Mouse (Mus musculus) gastrocnemius, adult 8-10 months (tissue): ENCODE data around the gene Pzp. TPM values are rescaled to one million over a fixed set of nuclear protein-coding genes. Genes with fewer than 3 reads are reported as not detected.

Source experiments
- DNase-seq, 2 experiments: peaks; one replicate each; pipeline ENCODE4 v3.0.0; 2022; ENCODE audit warnings: low spot score in 2 of 2
- total RNA-seq, 4 experiments: library from RNA; stranded (reverse); gene quantifications; 2 replicates each; pipeline ENCODE4 v1.2.4; 2022

The Pzp gene
- under 1 TPM in 1 of 4 experiments, not detected in 3; 0.59 TPM for total RNA-seq

GRCm38 (mm10) chr6:128526601-128527000 is at the start of gene Pzp:
Pzp (minus strand) TSS chr6:128526720.
- DNase-seq, result no peak

GRCm38 (mm10) chr6:128566589-128566988 is 40.1 kb upstream of the Pzp start:
- no peak for DNase-seq

GRCm38 (mm10) chr6:128554049-128554448 is 27.5 kb upstream of the Pzp start:
- DNase-seq, result no peak

DNA sequence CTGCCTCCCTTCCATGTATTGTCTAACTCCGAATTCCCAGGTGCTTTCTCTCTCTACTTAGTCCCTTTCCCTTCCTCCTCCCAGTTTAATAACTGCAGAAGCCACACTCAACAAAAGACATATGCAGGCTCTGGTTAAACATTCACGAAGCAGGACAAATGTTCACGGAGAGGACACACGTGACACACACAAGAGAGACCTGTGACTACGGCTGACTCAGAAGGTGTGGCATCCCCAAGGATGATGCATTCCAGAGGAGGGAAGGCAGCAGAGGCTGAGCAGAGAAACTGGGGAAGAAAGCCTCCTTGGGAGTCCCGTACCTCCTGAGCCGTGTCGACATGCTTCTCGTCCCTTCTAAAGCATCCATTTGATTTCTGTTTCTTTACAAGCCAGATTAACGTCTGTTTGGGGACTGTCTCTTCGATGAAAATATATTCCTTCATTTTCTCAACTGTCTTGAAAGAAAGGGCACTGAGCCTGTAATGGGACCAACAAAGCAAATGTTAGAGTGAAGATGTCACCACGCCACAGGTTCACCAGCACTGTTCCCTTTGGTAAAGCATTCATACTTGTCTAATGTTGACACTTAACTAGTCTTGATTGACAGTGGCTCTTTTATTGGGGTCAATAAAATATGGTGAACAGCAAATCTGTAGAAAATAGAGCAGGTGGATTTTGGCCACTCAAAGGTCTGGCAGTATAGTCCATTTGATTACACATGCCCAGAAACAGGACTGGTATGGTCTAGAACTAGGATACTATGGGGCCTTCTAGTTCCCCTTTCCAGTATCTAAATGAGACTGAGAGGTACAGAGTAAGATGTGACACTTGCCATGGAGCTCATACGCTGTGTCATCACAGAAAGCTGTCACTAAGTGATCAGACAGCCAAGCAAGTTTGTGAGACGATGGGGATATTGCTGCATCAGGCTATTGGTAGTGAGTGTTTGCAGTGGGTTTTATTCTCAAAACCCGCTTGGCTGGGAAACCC is 23.2 kb upstream of the Pzp start:
- no peak for DNase-seq

DNA sequence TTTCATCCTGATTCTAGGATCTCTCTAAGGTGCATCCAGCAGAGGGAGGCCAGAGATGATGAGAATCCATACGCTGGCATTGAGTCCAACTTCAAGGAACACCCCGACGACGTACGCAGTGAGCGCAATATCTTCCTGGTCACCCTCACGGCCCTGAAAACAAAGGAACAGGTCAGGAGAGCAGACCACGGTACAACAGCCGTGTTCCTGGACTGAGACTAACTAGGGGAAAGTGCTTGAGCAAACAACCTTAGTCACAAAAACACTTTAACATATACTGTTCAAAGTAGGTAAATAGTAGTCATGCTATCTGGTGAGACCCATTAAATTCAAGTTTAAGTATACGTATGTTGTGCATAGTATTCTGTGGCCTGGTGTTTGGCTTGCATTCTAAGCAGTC is 22.0 kb upstream of the Pzp start:
- DNase-seq, result no peak

- DNase-seq, result no peak
These were observed 18.9 kb upstream of the Pzp start for GRCm38 (mm10) chr6:128545402-128545801.

GRCm38 (mm10) chr6:128543226-128543625 is 16.7 kb upstream of the Pzp start:
- no peak for DNase-seq

DNA sequence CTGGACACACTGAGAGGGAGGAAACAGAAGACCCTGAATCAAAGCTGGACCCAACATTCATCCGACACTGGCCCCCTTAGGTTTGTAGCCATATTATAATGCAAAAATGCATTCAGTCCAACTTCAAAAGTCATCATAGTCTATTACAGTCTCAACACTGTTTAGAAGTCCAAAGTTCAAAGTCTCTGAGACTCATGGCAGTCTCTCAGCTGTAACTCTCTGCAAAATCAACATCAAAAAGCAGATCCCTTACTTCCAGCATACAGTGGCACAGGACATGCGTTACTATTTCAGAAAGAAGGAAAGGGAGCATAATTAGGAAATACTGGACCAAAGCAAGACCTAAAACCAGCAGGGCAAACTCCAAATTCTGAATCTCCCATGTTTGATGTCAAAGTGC is 8.7 kb upstream of the Pzp start:
- DNase-seq, result no peak

DNA sequence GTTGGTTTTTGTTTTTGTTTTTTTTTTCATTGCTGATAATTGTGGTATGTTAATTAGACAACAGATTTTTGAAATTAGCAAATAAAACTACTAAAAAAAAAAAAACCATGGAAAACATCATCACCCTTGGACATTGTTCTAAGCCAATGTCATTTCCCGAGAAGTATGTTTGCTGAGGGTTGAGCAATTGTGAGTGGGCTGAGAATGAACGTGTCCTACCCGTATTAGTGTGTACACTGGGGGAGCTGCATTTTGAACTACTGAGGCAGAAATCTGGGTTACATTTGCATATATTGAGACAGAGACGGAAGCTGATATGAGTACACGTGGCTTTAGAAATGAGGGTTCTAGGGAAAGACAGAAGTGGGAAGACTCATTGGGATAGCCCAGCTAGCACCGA is 6.8 kb upstream of the Pzp start:
- DNase-seq, result no peak

DNA sequence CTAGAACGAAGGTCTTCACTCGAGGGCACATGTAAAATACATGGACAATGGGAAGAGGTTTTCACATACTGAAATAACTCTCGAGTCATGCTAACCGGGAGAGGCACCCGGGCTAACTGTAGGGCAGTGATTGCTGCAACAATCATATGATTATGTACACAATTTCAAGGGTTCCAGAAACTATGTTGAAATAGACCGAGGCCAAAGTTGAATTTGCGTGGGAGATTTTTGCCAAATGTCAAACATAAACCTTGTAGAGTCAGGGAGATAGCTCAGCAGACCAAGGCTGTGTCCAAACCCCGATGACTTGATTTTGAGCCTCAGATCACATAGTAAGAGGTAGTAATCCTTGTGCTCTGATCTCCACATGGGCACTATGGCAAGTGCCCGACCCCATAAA is 6.2 kb upstream of the Pzp start:
- DNase-seq, result no peak

- no peak for DNase-seq
These were observed 2.0 kb upstream of the Pzp start for GRCm38 (mm10) chr6:128528491-128528890.

GRCm38 (mm10) chr6:128527110-128527509 is 590 bp upstream of the Pzp start:
- DNase-seq, result no peak

GRCm38 (mm10) chr6:128525801-128526200 is 719 bp downstream of the Pzp start:
- no peak for DNase-seq

GRCm38 (mm10) chr6:128523360-128523759 is 3.2 kb downstream of the Pzp start:
- DNase-seq, result no peak

DNA sequence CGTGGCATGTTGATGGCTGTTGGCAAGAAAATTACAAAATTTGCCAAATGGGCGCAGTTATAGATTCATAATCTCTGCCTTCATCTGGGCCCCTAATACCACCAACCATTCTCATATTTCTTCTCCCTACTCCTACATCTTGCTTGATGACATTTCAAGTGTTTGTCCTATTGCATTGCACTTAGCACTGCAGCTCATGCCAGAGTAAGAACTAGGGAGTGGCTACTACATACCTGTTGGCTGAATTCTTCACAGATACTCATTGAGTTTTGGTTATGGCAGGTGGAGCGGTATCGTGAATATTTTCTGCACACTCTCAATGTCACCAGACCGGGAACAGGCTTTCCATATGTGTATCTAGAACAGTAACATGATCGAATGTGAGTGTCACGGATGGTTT is 7.4 kb downstream of the Pzp start:
- no peak for DNase-seq

GRCm38 (mm10) chr6:128505676-128506236 is 20.8 kb downstream of the Pzp start:
- no peak for DNase-seq

- no peak for DNase-seq
These were observed 21.8 kb downstream of the Pzp start for GRCm38 (mm10) chr6:128504743-128505142.

DNA sequence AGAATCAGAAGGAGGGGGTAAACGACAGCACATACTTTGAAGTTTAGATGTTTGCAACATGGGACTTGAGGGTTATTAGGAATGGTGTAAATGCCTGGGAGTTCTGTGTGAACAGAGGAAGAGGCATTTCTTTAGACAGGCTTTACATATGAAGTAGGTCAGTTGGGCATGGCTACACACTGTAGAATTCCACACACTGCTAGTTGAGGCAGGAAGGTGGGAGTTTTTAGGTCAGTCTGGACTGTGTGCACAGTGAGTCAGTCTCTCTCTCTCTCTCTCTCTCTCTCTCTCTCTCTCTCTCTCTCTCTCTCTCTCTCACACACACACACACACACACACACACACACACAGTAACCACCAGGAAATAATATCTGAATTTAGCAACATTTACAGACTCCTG is 31.2 kb downstream of the Pzp start:
- DNase-seq, result no peak

DNA sequence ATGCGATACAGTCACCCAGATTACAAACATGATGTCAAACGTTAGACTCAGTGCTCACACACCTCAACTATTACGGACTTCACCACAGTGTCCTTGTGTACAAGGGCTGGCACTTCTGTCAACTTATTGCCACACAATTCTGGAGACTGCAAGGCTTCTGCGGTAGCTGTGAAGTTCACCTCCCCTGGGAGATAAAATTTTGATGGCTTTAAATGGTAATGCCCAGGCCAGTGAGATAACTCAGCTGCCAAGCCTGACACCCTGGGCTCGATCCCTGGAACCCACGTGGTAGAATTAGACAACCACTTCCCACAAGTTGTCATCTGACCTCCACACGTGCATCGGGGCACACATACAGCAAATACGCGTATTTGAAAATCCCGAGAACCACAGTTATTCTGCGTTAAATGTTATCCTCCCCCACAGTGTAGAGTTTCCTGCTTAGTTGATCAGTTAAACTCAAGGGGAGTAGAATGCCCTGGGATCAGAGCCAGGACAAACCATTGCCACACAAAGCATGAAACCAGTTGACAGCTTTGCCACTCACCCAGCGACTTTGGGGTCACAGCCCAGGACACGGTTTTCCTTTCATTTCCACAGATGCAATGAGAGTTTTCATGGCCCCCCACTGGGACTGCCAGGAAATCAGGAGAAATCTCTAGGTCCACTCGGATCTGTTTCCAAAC is 31.7 kb downstream of the Pzp start:
- no peak for DNase-seq

- no peak for DNase-seq
These were observed 34.6 kb downstream of the Pzp start for GRCm38 (mm10) chr6:128491916-128492315.

DNA sequence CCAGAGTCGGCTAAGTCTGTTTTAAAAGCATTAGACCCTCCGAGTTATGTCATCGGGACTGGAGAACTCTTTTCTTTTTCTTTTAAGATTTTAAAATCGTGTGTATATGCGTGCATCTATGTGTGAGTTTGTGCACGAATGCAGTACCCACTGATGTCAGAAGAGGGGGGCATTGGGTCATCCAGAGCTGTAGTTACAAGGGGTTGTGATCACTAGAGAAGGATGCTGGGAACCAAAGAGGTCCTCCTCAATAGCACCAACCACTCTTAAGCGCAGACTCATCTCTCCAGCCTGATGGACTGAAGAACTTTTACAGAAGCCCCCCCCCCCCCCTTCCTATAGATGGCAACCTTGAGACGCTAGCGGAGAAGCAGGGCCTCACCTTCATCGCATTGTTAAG is 36.4 kb downstream of the Pzp start:
- DNase-seq, result no peak

GRCm38 (mm10) chr6:128487736-128488135 is 38.8 kb downstream of the Pzp start:
- DNase-seq, result no peak
